Comparison of ENCODE assay signal across 8 mouse cellular contexts in the genomic region with DNA sequence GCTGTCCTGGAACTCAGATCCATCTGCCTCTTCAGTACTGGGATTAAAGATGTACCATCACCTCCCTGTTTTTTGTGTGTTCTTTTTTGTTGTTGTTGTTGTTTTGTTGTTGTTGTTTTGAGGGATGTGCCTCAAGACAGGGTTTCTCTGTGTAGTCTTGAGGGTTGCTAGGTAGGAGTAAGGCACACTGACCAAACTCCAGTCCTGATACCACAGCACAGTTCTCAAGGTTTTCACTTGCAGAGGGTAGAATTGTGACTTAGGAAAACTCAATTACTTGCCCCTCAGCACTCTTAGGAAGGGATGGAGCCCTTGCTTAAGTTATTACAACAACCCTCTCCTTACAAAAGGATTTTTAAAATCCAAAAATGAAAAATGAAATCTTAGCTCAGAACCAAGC. TPM values are rescaled to one million over a fixed set of nuclear protein-coding genes. Genes with fewer than 3 reads are reported as not detected.
DNase-seq lines count a peak whose midpoint lies in the region; ATAC-seq and TF ChIP-seq lines count a peak whose summit lies in the region.

No protein-coding gene starts in this region.

- no peaks in the 10 kb centered on the region for H3K9me3 ChIP-seq in intestine, postnatal 0 days (ENCODE audit: control insufficient read depth)
- H3K9me3 ChIP-seq in neural tube, embryonic 13.5 days = no peaks in the 10 kb centered on the region

- ATAC-seq in intestine, postnatal 0 days = no peak
- no peak for ATAC-seq in neural tube, embryonic 13.5 days (ENCODE audit: low read depth)
- no peak for ATAC-seq in cerebellum, adult (ENCODE audit: insufficient number of reproducible peaks, low FRiP score, low TSS enrichment)
- ATAC-seq in monocyte, adult 5-6 weeks (replicated peaks; ENCODE audit: insufficient number of reproducible peaks, low FRiP score, low TSS enrichment, poor library complexity, severe bottlenecking) = no peak

- DNase-seq in layer of hippocampus, adult 2 months (ENCODE audit: low spot score in 2 of 2) = no peak
- DNase-seq in layer of hippocampus, postnatal 14 days (ENCODE audit: low spot score in 2 of 2) = no peak
- no peak for DNase-seq in frontal cortex, adult 2 months (ENCODE audit: extremely low spot score in 1 of 2, low spot score in 1 of 2)

- peak overlapping the region; percentile 71 for H3K4me2 ChIP-seq in intestine, postnatal 0 days (replicated peaks; ENCODE audit: low read depth)
- peak overlapping the region; percentile 54 for H3K4me2 ChIP-seq in neural tube, embryonic 13.5 days

- H3K36me3 ChIP-seq in intestine, postnatal 0 days (ENCODE audit: control insufficient read depth, insufficient read depth) = peaks cover 9% of the 10 kb centered on the region; the same call in 1 of the 2 replicates
- peaks cover 39% of the 10 kb centered on the region for H3K36me3 ChIP-seq in neural tube, embryonic 13.5 days

- peak overlapping the region; percentile 52 for H3K4me3 ChIP-seq in layer of hippocampus, adult 2 months
- no peak overlapping the region for H3K4me3 ChIP-seq in embryonic fibroblast, embryonic 13.5 days (ENCODE audit: insufficient read depth, low read length)
- H3K4me3 ChIP-seq in intestine, postnatal 0 days (ENCODE audit: low read depth, low read length) = peak overlapping the region; percentile 47; the same call in 1 of the 2 replicates
- H3K4me3 ChIP-seq in neural tube, embryonic 13.5 days = peak overlapping the region; percentile 42; the same call in 1 of the 2 replicates

- TF ChIP-seq CTCF in layer of hippocampus, adult 2 months (conservative IDR thresholded peaks at IDR 0.05) = no peak
- TF ChIP-seq CTCF in embryonic fibroblast, embryonic 13.5 days (IDR thresholded peaks at IDR 0.05; ENCODE audit: borderline replicate concordance, insufficient read depth, low read length) = no peak
- no peak for TF ChIP-seq CTCF in intestine, postnatal 0 days (IDR thresholded peaks at IDR 0.05; ENCODE audit: low read depth)

- peak overlapping the region; percentile 62 for H3K27ac ChIP-seq in layer of hippocampus, adult 2 months
- peak overlapping the region; percentile 51; the same call in 1 of the 2 replicates for H3K27ac ChIP-seq in embryonic fibroblast, embryonic 13.5 days (ENCODE audit: insufficient read depth, low read length)
- no peak overlapping the region for H3K27ac ChIP-seq in intestine, postnatal 0 days (ENCODE audit: low read depth, low read length)
- no peak overlapping the region for H3K27ac ChIP-seq in neural tube, embryonic 13.5 days (replicated peaks)

- no peaks in the 10 kb centered on the region for H3K27me3 ChIP-seq in intestine, postnatal 0 days (replicated peaks; ENCODE audit: control insufficient read depth, insufficient read depth, low read length)
- H3K27me3 ChIP-seq in neural tube, embryonic 13.5 days = no peaks in the 10 kb centered on the region

- no peaks in the 10 kb centered on the region for H3K4me1 ChIP-seq in embryonic fibroblast, embryonic 13.5 days (ENCODE audit: control insufficient read depth, insufficient read depth, low read length)
- H3K4me1 ChIP-seq in intestine, postnatal 0 days (replicated peaks; ENCODE audit: control insufficient read depth, insufficient read depth, low read length) = no peaks in the 10 kb centered on the region; the same call in 1 of the 2 replicates
- peaks cover 17% of the 10 kb centered on the region for H3K4me1 ChIP-seq in neural tube, embryonic 13.5 days (replicated peaks)

- TF ChIP-seq POLR2A in embryonic fibroblast, embryonic 13.5 days (IDR thresholded peaks at IDR 0.05; ENCODE audit: low read depth, low read length) = no peak

- peak overlapping the region; percentile 13; the same call in 1 of the 2 replicates for H3K9ac ChIP-seq in intestine, postnatal 0 days (ENCODE audit: low read depth, low read length)
- H3K9ac ChIP-seq in neural tube, embryonic 13.5 days = no peak overlapping the region; the same call in 1 of the 2 replicates

RNA-seq across cellular contexts. Expression of a gene that starts 22.2 kb away (rescaled TPM):
- total RNA-seq in layer of hippocampus, adult 2 months (2021) = 10 to 100 TPM in 1 of 2 experiments, 1 to 10 TPM in 1; 9.2 to 12.9 TPM
- total RNA-seq in layer of hippocampus, postnatal 14 days (2021) = 10 to 100 TPM; 10.5 to 12.4 TPM
- polyA plus RNA-seq in embryonic fibroblast, embryonic 13.5 days (2011; ENCODE audit: insufficient read length, low read depth, missing spikeins) = 14.3 and 24.4 TPM in 2 replicates
- polyA plus RNA-seq in intestine, postnatal 0 days (2015; fragmentation: Nextera tagmentation; extraction: Ambion mirVana) = 9.8 and 11.3 TPM in 2 replicates
- polyA plus RNA-seq in neural tube, embryonic 13.5 days (2015; fragmentation: Nextera tagmentation; extraction: Ambion mirVana) = 9.7 and 10.4 TPM in 2 replicates
- polyA plus RNA-seq in frontal cortex, adult 2 months (2012; rRNA removed) = 15.0 and 15.9 TPM in 2 replicates
- 125 to 238 TPM (median 135 TPM) in 3 replicates for total RNA-seq in monocyte, adult 5-6 weeks (2017)

RNA-seq across cellular contexts. Expression of a gene that starts 30.1 kb away (rescaled TPM):
- total RNA-seq in layer of hippocampus, adult 2 months (2021) = under 1 TPM; 0.44 to 0.61 TPM
- under 1 TPM; 0.21 to 0.52 TPM for total RNA-seq in layer of hippocampus, postnatal 14 days (2021)
- polyA plus RNA-seq in embryonic fibroblast, embryonic 13.5 days (2011; ENCODE audit: insufficient read length, low read depth, missing spikeins) = 1.8 TPM in 1 of 2 replicates, not detected in the other
- polyA plus RNA-seq in intestine, postnatal 0 days (2015; fragmentation: Nextera tagmentation; extraction: Ambion mirVana) = 0.20 and 0.31 TPM in 2 replicates
- 0.22 and 0.52 TPM in 2 replicates for polyA plus RNA-seq in neural tube, embryonic 13.5 days (2015; fragmentation: Nextera tagmentation; extraction: Ambion mirVana)
- polyA plus RNA-seq in frontal cortex, adult 2 months (2012; rRNA removed) = 0.69 and 0.74 TPM in 2 replicates
- 0.21 to 1.3 TPM in 2 of 3 replicates, not detected in the other for total RNA-seq in monocyte, adult 5-6 weeks (2017)

Comparison
In these comparisons a context has a peak if more than half of its experiments do, and no peak if none do; other contexts are left out.
1. H3K27ac ChIP-seq: peak in layer of hippocampus, adult 2 months (single experiment) and embryonic fibroblast, embryonic 13.5 days (single experiment); none in intestine, postnatal 0 days (single experiment) and neural tube, embryonic 13.5 days (single experiment).